Mouse (Mus musculus): Measurements from ENCODE around the gene Olfr524. TPM values are rescaled to one million over a fixed set of nuclear protein-coding genes. Genes with fewer than 3 reads are reported as not detected.

The Olfr524 gene
- polyA plus RNA-seq, 1 experiment from 2014 or later: not detected

DNA sequence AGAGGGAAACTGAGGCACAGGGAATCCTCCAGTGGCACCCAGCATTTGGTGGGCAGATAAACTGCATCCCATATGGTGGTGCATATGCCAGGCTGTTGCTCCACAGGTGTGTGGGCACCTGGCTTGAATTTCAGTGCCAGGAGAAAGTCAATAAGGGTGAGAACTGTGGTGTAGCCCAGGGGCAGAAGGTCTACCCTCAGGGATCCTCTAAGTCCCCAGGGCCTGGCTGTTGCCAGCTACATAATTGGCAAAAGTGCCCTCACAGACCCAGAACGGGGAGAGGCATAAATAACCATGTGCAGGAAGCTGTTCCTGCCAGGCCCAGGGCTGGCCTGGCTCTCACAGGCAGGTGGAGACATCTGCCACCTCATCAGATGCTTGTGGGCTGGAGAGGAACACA, 32.8 kb downstream of the Olfr524 start, which contains the start of gene Olfr523:
TSS of gene Olfr523 (plus strand) at position 282 of the 400 bp plus-strand sequence.
- Histone ChIP-seq H3K4me1 (ENCODE audit: control insufficient read depth, insufficient read depth, low read length) (no peaks in the 10 kb centered on the region), H3K4me3 (replicated peaks; ENCODE audit: low read depth, low read length) (no peak within 1 kb of the TSS), H3K9me3 (ENCODE audit: control insufficient read depth, low read length) (no peaks in the 10 kb centered on the region), H3K36me3 (ENCODE audit: control insufficient read depth, insufficient read depth, low read length) (no peaks in the 10 kb centered on the region), H3K9ac (replicated peaks; ENCODE audit: low read length) (no peak within 1 kb of the TSS), H3K4me2 (ENCODE audit: low read length) (no peak within 1 kb of the TSS), H3K27me3 (ENCODE audit: control insufficient read depth, insufficient read depth, low read length) (no peaks in the 10 kb centered on the region), H3K27ac (replicated peaks; ENCODE audit: low read depth, low read length) (no peak within 1 kb of the TSS)
- 65% methylated on average over 1 of the region's 1 CpGs for WGBS
- ATAC-seq (ENCODE audit: low FRiP score, low TSS enrichment) (no peak), DNase-seq (no peak)

DNA sequence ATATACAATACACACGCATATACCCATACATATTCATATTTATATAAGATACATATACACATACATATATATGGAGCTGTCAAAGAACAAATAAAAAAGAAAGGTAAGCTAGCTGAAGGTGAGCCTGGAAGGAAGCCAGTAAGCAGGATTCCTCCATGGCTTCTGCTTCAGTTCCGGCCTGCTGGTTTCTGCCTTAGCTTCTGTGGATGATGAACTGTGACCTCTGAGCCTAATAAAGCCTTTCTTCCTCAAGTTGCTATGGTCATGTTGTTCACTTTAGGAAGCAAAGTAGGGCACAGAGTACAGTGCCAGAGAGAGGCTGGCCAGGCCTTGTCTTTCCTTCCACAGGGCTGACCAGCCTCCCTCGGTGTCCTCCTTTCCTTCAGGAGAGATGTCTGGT, 34.9 kb downstream of the Olfr524 start:
- no peak for DNase-seq
- H3K36me3 ChIP-seq (ENCODE audit: control insufficient read depth, insufficient read depth, low read length): no peaks in the 10 kb centered on the region
- ATAC-seq (ENCODE audit: low FRiP score, low TSS enrichment): no peak
- H3K4me3 ChIP-seq (replicated peaks; ENCODE audit: low read depth, low read length): no peak overlapping the region
- no peaks in the 10 kb centered on the region for H3K27me3 ChIP-seq (ENCODE audit: control insufficient read depth, insufficient read depth, low read length)
- H3K27ac ChIP-seq (replicated peaks; ENCODE audit: low read depth, low read length): no peak overlapping the region
- no peaks in the 10 kb centered on the region for H3K4me1 ChIP-seq (ENCODE audit: control insufficient read depth, insufficient read depth, low read length)
- H3K9me3 ChIP-seq (ENCODE audit: control insufficient read depth, low read length): no peaks in the 10 kb centered on the region
- 97% methylated on average over 3 of the region's 3 CpGs for WGBS
- no peak overlapping the region for H3K9ac ChIP-seq (replicated peaks; ENCODE audit: low read length)
- H3K4me2 ChIP-seq (ENCODE audit: low read length): no peak overlapping the region

DNA sequence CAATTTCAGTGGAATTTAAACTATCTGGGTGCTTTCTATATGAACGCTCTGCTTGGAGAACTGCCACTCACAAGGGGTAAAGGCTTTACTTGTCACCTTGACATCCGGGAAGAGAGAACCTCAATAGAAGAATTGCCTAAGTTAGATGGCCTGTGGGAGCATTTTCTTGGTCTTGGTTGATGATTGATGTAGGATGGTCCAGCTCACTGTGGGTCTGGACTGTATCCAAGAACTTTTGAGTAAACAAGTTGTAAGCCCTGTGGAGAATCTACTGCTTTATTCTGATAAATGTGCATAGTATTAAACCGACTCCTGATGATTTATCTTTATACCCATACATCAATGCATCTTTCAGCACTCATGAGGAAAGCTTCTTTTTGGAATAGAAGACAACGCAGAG, 36.4 kb downstream of the Olfr524 start:
- no peak overlapping the region for H3K4me2 ChIP-seq (ENCODE audit: low read length)
- no peaks in the 10 kb centered on the region for H3K27me3 ChIP-seq (ENCODE audit: control insufficient read depth, insufficient read depth, low read length)
- H3K27ac ChIP-seq (replicated peaks; ENCODE audit: low read depth, low read length): no peak overlapping the region
- H3K4me3 ChIP-seq (replicated peaks; ENCODE audit: low read depth, low read length): no peak overlapping the region
- no peaks in the 10 kb centered on the region for H3K4me1 ChIP-seq (ENCODE audit: control insufficient read depth, insufficient read depth, low read length)
- H3K36me3 ChIP-seq (ENCODE audit: control insufficient read depth, insufficient read depth, low read length): no peaks in the 10 kb centered on the region
- no peaks in the 10 kb centered on the region for H3K9me3 ChIP-seq (ENCODE audit: control insufficient read depth, low read length)
- ATAC-seq (ENCODE audit: low FRiP score, low TSS enrichment) (no peak), DNase-seq (no peak)
- H3K9ac ChIP-seq (replicated peaks; ENCODE audit: low read length): no peak overlapping the region
- WGBS: 89% methylated on average over 4 of the region's 4 CpGs

DNA sequence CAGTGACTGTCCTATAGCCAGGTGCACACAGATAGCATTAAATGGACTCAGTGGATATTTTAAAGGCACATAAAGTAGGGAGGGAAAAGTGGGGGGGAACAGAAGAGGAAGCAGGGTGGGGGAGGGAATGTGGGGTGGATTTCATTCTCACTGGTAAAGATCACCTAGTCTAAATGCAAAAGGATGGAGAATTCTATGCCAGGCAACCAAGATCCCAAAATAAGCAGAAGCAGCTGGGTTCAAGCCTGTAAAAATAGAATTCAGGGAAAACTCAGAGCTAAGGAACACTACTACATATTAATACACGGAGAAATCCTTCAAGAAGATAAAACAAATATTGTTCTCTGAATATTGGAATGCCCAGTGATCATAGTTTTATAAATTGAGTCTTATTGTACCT, 37.8 kb downstream of the Olfr524 start:
- H3K9ac ChIP-seq (replicated peaks; ENCODE audit: low read length): no peak overlapping the region
- no peak overlapping the region for H3K4me3 ChIP-seq (replicated peaks; ENCODE audit: low read depth, low read length)
- no peak overlapping the region for H3K27ac ChIP-seq (replicated peaks; ENCODE audit: low read depth, low read length)
- H3K9me3 ChIP-seq (ENCODE audit: control insufficient read depth, low read length): no peaks in the 10 kb centered on the region
- no peak overlapping the region for H3K4me2 ChIP-seq (ENCODE audit: low read length)
- ATAC-seq (ENCODE audit: low FRiP score, low TSS enrichment) (no peak), DNase-seq (no peak)
- H3K27me3 ChIP-seq (ENCODE audit: control insufficient read depth, insufficient read depth, low read length): no peaks in the 10 kb centered on the region
- H3K36me3 ChIP-seq (ENCODE audit: control insufficient read depth, insufficient read depth, low read length): no peaks in the 10 kb centered on the region
- H3K4me1 ChIP-seq (ENCODE audit: control insufficient read depth, insufficient read depth, low read length): no peaks in the 10 kb centered on the region
- 81% methylated on average over 1 of the region's 1 CpGs for WGBS

DNA sequence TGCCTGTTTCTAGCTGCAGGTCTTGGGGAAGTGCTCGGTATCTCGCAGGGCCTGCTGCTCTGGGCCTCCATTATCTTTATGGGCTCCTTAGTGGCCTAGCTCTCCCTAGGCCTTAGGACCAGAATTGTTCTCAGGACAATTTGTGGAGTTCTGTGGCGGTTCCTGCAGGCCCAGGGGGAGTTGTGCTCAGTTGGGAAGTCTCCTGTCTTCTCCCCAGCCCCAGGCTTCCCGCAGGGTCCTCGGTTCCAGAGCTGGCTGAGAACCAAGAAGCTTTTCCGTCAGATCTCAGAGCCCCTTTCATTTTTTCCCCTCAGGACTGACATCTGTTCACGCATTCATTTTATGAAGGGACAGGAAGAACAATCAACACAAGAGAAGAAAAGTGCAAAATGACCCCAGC, 41.1 kb downstream of the Olfr524 start, which contains the start of gene Olfr522:
TSS of gene Olfr522 (minus strand) at position 101 of the 400 bp plus-strand sequence.
- H3K9me3 ChIP-seq (ENCODE audit: control insufficient read depth, low read length): no peaks in the 10 kb centered on the region
- no peaks in the 10 kb centered on the region for H3K27me3 ChIP-seq (ENCODE audit: control insufficient read depth, insufficient read depth, low read length)
- DNase-seq (no peak), ATAC-seq (ENCODE audit: low FRiP score, low TSS enrichment) (no peak)
- no peak within 1 kb of the TSS for H3K9ac ChIP-seq (replicated peaks; ENCODE audit: low read length)
- no peaks in the 10 kb centered on the region for H3K36me3 ChIP-seq (ENCODE audit: control insufficient read depth, insufficient read depth, low read length)
- no peak within 1 kb of the TSS for H3K4me3 ChIP-seq (replicated peaks; ENCODE audit: low read depth, low read length)
- no peak within 1 kb of the TSS for H3K27ac ChIP-seq (replicated peaks; ENCODE audit: low read depth, low read length)
- H3K4me1 ChIP-seq (ENCODE audit: control insufficient read depth, insufficient read depth, low read length): no peaks in the 10 kb centered on the region
- H3K4me2 ChIP-seq (ENCODE audit: low read length): no peak within 1 kb of the TSS
- 76% methylated on average over 7 of the region's 7 CpGs for WGBS

DNA sequence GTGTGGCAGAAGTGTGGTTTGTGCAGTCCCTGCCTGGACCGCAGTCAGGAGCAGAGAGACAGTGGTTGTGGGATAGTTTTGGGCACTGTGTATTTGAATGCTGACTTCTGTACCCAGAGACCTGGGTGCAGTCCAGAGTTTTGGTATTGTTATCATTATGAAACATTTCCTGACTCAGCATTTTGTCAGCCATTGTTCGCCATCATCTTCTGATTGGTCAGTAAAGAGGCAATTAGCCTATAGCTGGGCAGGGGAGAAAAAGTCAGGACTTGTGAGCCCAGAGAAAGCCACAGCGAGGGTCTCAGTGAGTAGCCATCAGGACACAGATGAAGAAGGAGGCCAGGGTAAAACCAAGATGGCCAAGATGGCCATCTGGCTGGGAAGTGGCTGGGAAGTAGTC, 45.4 kb downstream of the Olfr524 start:
- Histone ChIP-seq H3K9me3 (ENCODE audit: control insufficient read depth, low read length) (no peaks in the 10 kb centered on the region), H3K27me3 (ENCODE audit: control insufficient read depth, insufficient read depth, low read length) (no peaks in the 10 kb centered on the region), H3K9ac (replicated peaks; ENCODE audit: low read length) (no peak overlapping the region), H3K4me3 (replicated peaks; ENCODE audit: low read depth, low read length) (no peak overlapping the region), H3K4me2 (ENCODE audit: low read length) (no peak overlapping the region), H3K27ac (replicated peaks; ENCODE audit: low read depth, low read length) (no peak overlapping the region), H3K4me1 (ENCODE audit: control insufficient read depth, insufficient read depth, low read length) (no peaks in the 10 kb centered on the region), H3K36me3 (ENCODE audit: control insufficient read depth, insufficient read depth, low read length) (no peaks in the 10 kb centered on the region)
- DNase-seq (no peak), ATAC-seq (ENCODE audit: low FRiP score, low TSS enrichment) (no peak)
- 82% methylated on average over 3 of the region's 3 CpGs for WGBS

DNA sequence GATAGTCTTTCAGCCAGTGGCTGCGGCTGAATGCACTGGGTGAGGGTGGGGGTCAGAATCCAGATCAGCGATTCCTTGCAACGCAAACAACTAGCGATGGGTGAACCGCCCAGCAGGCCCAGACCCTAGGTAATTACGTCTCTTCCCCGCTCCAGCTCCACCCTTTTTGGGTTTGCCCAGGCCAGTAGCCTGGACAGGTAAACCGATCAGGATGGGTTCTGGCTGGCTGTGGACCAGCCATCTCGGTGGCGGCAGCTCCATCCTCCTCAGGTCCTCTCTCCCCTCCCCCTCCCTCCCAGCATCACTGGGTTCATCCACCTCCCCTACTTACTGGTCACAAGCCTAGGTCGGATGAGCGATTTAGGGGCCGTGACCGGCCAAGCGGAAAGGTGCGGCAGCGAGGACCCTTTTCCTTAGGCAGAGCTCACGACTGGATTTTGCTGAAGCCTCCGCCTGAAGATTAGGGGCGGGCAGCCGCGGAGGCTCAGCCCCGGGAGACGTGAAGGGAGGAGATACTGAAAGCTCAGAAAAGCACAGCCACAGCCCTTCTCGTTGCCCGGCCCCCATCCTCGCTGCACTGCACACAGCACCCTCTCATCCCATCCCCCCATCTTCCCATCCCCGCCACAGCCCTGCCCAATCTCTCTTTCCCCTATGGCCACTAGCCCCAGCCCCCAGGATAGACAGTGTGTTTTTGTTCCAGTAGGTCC, 51.4 kb downstream of the Olfr524 start, which contains the start of gene Sprn:
TSS of gene Sprn (minus strand) at position 660 of the 710 bp plus-strand sequence.
- Histone ChIP-seq H3K9ac (replicated peaks; ENCODE audit: low read length) (peak within 1 kb of the TSS; percentile 73), H3K27me3 (ENCODE audit: control insufficient read depth, insufficient read depth, low read length) (no peaks in the 10 kb centered on the region), H3K4me2 (ENCODE audit: low read length) (peak within 1 kb of the TSS; percentile 68), H3K4me1 (ENCODE audit: control insufficient read depth, insufficient read depth, low read length) (peaks cover 12% of the 10 kb centered on the region), H3K27ac (replicated peaks; ENCODE audit: low read depth, low read length) (peak within 1 kb of the TSS; percentile 79), H3K9me3 (ENCODE audit: control insufficient read depth, low read length) (no peaks in the 10 kb centered on the region), H3K36me3 (ENCODE audit: control insufficient read depth, insufficient read depth, low read length) (peaks cover 6% of the 10 kb centered on the region; the same call in 1 of the 2 replicates), H3K4me3 (replicated peaks; ENCODE audit: low read depth, low read length) (peak within 1 kb of the TSS; percentile 46)
- 1% methylated on average over 28 of the region's 28 CpGs for WGBS
- ATAC-seq (ENCODE audit: low FRiP score, low TSS enrichment) (peak; percentile 59), DNase-seq (peak; percentile 79)

DNA sequence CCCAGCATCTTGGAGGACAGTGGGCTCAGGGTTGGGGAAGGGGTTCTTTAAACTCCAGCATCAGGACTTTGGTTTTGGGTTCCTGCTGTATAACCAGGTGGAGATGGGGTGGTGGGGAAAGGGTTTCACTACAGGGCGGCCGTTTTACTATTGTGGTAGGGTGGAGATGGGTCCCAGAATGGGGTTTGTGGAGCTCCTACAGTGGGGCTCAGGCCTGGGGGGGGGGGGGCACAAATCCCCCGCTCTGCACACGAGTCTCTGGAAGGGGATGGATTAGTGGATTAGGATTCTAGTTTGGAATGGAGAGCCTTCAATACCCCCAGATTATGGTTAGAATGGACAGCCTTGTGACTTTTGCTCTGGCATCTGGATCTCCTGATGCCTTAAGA, 51.9 kb downstream of the Olfr524 start:
- Histone ChIP-seq H3K4me3 (replicated peaks; ENCODE audit: low read depth, low read length) (peak overlapping the region; percentile 46), H3K9ac (replicated peaks; ENCODE audit: low read length) (peak overlapping the region; percentile 73), H3K27me3 (ENCODE audit: control insufficient read depth, insufficient read depth, low read length) (no peaks in the 10 kb centered on the region), H3K9me3 (ENCODE audit: control insufficient read depth, low read length) (no peaks in the 10 kb centered on the region), H3K27ac (replicated peaks; ENCODE audit: low read depth, low read length) (peak overlapping the region; percentile 79), H3K36me3 (ENCODE audit: control insufficient read depth, insufficient read depth, low read length) (peaks cover 6% of the 10 kb centered on the region; the same call in 1 of the 2 replicates), H3K4me1 (ENCODE audit: control insufficient read depth, insufficient read depth, low read length) (peaks cover 12% of the 10 kb centered on the region), H3K4me2 (ENCODE audit: low read length) (peak overlapping the region; percentile 68)
- no peak for DNase-seq
- 0 out of 2 replicates have a peak, but pooled peaks have one; percentile 3 for ATAC-seq (ENCODE audit: low FRiP score, low TSS enrichment)
- WGBS: 19% methylated on average over 4 of the region's 4 CpGs

DNA sequence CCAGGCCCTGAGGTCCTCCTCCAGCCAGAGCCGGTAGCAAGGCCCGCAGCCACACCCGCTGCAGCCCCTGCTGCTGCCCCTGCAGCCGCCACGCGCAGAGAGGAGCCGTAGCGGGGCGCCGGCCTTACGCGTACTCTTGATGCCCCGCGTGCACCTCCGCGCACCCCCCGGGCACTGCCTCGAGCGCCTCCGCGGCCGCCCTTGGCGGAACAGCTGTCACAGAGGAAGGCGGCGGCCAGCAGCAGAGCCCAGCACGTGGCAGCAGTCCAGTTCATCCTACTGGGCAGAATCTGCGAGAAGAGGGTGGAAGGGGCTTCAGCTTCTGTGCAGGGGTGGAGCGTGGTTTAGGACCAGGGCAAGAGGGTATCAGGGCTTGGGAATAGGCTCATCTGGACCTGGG, 52.4 kb downstream of the Olfr524 start:
- WGBS: 5% methylated on average over 28 of the region's 28 CpGs
- peaks cover 12% of the 10 kb centered on the region for H3K4me1 ChIP-seq (ENCODE audit: control insufficient read depth, insufficient read depth, low read length)
- no peaks in the 10 kb centered on the region for H3K27me3 ChIP-seq (ENCODE audit: control insufficient read depth, insufficient read depth, low read length)
- peak overlapping the region; percentile 79; the same call in 1 of the 2 replicates for H3K27ac ChIP-seq (replicated peaks; ENCODE audit: low read depth, low read length)
- H3K4me3 ChIP-seq (replicated peaks; ENCODE audit: low read depth, low read length): peak overlapping the region; percentile 46
- no peaks in the 10 kb centered on the region for H3K9me3 ChIP-seq (ENCODE audit: control insufficient read depth, low read length)
- peak overlapping the region; percentile 73 for H3K9ac ChIP-seq (replicated peaks; ENCODE audit: low read length)
- H3K4me2 ChIP-seq (ENCODE audit: low read length): peak overlapping the region; percentile 68
- peak; percentile 53; the same call in 1 of the 2 replicates for ATAC-seq (ENCODE audit: low FRiP score, low TSS enrichment)
- peak; percentile 71 for DNase-seq
- H3K36me3 ChIP-seq (ENCODE audit: control insufficient read depth, insufficient read depth, low read length): peaks cover 6% of the 10 kb centered on the region; the same call in 1 of the 2 replicates
